Mouse (Mus musculus): ENCODE data around the gene 9530077C05Rik.
"Not testable (repeated sequence)": the region's sequence is repeated elsewhere in the genome, so short reads cannot be mapped to it uniquely, and the experiment has no call there.

9530077C05Rik gene

DNA sequence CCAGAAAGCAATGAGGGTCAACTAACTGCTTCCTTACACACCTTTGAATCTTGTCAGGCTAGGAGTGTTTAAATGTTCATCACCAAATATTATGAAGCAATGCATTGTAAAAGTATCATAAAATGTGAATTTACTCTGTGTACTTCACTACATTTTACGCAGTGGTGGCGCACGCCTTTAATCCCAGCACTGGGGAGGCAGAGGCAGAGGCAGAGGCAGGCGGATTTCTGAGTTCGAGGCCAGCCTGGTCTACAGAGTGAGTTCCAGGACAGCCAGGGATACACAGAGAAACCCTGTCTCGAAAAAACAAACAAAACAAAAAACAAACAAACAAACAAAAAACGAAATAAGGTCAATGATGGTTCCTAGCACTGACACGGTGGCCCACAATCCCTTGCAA lies 42.7 kb downstream of the 9530077C05Rik start, which contains the start of gene Gm17545:
Gene Gm17545, plus strand, starts transcription at position 301 of the 400 bp plus-strand sequence.
- DNase-seq (ENCODE audit: extremely low read depth, low read depth, low spot score), result not testable (repeated sequence)

DNA sequence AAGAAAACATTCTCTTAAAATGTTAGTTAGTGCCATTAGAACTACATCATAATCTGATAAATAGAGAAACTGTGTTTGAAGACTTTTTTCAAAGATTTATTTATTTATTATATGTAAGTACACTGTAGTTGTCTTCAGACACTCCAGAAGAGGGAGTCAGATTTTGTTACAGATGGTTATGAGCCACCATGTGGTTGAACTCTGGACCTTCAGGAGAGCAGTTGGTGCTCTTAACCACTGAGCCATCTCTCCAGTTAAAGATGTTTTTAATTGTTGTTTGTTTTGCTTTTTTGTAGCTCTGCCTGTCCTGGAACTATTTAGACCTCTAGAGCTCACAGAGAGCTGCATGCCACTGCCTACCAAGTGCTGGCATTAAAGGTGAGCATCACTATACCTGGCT lies 43.7 kb downstream of the 9530077C05Rik start:
- DNase-seq (ENCODE audit: extremely low read depth, low read depth, low spot score), result no peak

DNA sequence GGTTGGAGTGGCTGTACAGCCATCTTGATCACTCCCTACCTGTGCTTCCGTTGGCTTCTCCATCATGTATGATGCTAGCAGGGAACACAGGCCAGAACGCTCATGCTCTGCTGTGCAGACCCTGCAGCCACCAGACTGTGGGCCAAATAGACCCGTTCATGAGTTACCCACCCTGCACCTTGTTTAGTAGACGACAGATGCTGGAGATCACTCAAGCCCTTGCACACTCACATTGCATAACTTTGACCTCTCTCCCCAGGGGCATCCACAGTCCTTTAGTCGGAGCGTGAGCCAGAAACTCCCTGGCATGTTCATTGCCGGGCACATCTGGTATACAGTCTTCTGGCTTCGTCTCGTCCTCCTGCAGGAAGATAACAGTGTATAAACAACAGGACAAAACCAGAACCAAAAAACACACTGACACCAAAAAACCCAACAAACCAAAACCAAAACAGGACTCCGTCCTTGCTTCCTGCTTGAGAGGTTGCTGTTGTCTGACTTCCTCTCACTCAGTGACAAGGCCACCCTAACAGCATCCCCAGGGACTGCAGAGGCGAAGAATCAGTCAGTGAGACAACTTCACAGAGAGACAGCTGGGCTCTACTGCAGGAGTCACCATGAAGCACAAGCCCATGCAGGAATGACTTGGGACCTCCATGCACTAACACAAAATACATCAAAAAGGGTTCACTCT lies 46.0 kb downstream of the 9530077C05Rik start:
- DNase-seq (ENCODE audit: extremely low read depth, low read depth, low spot score), result no peak

DNA sequence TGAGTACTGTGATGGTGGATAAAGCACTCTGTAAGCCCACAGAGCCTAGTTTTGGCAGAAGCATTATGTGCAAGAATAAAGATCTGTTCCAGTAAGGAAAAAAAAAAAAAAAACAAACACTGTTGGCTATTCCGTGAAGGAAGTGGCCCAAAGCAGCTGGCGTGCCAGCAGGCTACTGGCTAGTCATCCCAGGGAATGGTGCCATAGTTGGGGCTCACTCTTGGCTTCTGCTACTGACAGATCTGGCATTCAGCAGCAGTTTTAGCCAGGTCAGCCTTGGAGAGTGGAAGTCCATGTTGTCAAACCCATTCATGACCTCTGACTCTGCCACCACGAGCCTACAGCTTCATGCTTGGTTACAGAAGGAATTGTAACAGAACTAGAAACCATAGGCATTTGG lies 50.6 kb downstream of the 9530077C05Rik start:
- peak; percentile 23 for DNase-seq (ENCODE audit: extremely low read depth, low read depth, low spot score)

DNA sequence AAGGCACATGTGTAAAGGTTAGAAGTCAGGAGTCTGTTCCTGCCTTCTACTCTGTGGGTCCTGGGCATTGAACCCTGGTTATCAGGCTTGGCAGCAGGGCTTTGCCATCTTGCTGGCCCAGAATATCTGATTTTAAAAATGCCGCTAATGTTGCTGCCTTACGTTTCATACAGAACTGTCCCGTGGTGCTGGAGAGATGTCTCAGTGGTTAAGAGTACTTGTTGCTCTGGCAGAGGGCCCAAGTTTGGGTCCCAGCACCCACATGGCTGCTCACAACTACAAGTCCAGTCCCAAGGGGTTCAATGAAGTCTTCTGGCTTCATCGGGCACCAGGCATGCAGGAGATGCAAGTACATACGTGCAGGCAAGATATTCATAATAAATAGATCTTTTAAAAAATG lies 54.9 kb downstream of the 9530077C05Rik start:
- DNase-seq (ENCODE audit: extremely low read depth, low read depth, low spot score), result no peak

DNA sequence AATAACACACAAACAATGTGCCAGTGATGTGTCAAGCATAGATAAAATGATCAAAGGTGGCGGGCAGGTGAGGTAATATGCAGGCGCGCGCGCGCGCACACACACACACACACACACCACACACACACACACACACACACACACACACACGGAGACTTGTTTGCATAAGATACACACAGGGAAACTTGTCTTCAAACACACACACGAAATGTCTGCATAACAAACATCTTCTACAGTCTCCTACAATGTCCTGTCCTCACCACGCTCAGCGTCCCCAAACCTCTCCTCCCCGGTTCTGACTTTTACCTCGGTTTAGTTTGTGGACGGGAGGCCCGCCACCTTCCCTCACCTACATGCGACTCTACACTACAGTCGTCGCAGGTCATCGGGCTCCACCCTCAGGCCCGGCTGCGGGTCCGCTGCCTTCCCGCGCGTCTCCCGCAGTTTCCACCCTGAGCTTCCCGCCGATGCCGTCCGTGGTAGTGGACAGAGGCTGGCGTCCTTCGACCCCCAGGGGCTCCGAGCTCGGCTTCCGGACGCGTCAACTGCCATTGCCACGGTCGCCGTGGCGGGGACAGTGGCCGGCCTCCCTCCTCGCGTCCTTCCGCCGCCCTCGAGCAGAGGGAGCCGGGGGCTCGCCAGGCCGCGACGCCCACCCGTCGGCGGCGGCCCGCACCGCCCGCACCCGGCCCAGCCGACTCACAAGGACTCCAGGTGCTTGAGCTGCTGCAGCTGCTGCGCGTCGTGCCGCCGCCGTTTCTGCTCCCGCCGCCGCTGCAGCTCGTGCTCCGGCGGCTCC lies 56.3 kb downstream of the 9530077C05Rik start:
- DNase-seq (ENCODE audit: extremely low read depth, low read depth, low spot score), result no peak

DNA sequence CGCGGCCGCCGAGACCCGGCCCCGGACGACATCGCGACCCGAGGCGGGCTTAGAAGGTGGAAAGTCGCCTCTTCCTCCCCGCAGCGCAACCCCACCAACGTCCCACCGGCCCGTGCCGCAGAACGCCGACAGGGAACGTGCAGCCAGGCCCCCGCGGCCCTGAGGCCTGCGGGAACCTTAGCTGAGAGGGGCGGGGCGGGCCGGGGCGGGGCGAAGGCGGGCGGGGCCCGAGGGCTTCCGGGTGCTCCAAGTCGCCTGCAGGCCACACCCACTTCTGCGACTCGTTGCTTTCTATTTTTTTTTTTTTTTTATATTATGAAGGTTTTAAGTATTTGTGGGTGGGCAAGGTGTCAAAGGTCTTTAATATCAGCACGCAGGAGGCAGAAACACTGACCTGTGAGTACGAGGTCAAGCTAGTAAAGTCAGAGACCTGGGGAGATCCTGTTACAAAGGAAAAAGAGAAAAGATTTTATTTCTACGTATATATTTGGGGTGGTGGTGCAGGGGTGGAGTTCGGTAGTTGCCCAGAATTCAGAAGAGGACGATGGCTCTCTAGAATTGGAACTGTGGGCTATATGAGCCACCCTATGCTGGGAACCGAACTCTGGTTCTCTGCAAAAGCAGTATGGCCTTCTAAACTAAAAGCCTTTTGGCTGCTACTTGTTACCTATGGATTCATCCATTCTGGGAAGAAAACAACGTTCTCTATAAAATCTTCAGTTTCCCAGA lies 57.0 kb downstream of the 9530077C05Rik start:
- DNase-seq (ENCODE audit: extremely low read depth, low read depth, low spot score), result no peak

DNA sequence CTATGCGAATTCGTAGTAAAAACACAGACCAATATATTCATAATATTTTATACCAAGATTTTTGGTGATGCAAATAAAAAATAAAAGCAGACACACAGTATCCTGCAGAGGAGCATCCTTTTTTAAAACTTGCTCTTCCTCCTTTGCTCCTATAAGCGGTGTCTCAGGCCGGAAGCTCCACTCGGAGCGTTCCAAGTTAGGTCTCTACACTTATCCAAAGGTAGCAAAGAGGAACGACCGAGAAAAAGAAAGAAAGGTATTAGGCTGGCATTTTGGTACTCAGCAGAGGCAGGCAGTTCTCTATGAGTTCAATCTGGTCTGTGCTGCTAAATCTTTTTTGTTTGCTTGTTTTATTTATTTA lies 57.6 kb downstream of the 9530077C05Rik start:
- no peak for DNase-seq (ENCODE audit: extremely low read depth, low read depth, low spot score)

DNA sequence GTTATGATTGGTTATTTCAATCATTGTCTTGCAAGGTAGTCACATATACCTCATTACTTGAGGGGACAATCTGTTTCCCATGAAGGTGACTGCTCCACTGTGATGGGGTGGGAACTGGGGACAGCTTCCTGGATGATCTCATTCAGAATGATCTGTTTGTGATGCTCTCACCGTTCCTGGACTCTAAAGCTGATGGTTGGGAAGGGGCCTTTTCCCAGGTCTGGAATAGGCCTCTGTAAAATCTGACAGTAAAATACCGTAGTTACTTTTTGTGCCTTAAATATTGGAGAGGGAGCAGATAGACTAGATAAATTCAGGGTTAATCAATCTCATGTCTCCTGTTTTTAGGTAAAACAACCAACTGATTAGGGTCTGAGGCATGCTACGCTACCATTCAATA lies 58.3 kb downstream of the 9530077C05Rik start, which contains the start of gene Rp9:
Gene Rp9, minus strand, starts transcription at position 101 of the 400 bp plus-strand sequence.
- DNase-seq (ENCODE audit: extremely low read depth, low read depth, low spot score), result no peak

DNA sequence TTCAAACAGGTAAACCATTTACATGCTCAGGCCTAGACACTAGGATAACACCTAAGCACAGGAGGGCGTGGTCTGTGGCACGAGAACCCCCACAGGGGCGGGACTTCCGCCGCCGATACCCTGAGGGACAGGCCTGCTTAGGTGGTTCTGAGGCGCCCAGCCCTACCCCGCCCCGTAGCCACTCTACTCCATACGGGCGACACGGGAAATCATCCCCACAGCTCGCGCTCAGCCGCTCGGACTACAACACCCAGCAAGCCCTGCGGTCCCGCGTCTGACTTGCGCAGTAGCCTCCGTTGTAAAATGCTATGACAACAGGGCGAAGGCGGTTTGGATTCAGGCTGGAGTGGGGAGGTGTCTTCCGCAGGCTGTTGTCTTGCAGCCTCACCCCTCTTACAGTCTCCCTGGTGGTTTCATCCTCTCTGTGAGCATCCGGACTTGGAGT lies 64.1 kb downstream of the 9530077C05Rik start, which contains the start of gene Bbs9:
Gene Bbs9, plus strand, starts transcription at position 292 of the 445 bp plus-strand sequence.
- peak; percentile 50 for DNase-seq (ENCODE audit: extremely low read depth, low read depth, low spot score)

DNA sequence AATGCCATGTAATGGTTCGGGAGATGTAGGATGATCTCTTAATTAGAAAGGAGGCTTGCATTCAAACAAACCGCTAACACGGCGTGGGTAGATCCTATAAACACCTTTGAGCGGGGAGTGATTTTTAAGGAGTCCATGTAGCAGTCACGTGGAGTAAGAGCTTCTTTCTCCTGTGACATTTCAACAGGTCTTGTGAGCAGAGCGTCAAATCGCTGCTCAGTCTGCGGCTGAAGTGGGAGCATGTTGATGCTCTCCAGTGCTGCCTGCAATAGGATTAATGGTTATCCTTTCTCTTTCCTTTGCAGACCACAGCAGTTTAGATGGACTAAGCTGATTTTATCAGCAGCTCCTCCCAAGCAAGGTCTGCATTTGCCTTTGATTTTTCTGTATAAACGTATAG lies 65.0 kb downstream of the 9530077C05Rik start:
- no peak for DNase-seq (ENCODE audit: extremely low read depth, low read depth, low spot score)

DNA sequence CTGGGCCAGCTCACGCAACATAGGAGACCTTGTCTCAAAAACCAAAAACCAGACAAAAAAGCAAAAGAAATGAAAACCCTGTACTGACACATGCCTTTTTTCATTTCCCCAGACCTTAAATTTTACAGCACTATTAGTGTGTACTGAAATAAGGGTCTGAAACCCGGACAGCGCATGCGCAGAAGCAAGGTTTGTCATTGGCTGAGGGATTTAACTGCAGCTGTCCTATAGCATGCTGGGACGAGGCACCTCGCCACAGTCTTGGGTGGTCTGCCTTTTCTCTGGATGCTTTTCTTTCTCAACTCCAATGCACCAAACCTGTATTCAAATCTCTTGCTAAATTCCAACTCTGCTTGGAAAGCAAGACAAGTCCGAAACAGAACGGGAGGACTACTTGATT lies 67.6 kb downstream of the 9530077C05Rik start:
- no peak for DNase-seq (ENCODE audit: extremely low read depth, low read depth, low spot score)

DNA sequence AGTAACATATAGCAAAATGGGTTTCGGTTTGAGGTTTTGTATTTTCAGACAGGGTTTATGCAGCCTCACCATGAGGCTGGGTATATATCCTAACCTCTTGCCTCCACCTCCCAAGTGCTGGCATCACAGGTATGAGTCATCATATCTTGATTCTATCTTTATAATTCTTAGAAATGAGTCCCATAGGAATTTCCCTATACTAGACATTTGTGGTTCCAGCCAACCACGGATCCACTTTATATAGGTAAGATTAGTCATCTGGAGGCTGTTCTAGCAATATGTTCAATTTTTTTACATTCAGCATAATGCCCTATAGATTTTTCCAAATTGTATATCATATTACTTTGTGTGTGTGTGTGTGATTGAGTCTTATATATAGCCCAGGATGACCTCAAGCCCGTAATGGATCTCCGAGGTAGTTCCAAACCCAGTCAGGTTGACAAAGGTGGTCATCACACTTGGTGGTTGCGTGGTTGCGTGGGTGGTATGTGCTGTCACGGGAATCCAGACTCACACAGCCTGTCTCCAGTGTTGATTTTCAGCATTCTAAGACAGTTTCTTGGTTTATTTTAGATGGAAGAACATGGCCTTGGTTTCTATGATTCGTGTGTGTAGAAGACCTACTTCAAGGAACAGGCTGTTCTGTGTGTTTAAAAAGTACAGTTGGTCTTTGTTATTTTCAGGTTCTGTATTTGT lies 72.7 kb downstream of the 9530077C05Rik start:
- DNase-seq (ENCODE audit: extremely low read depth, low read depth, low spot score), result no peak

DNA sequence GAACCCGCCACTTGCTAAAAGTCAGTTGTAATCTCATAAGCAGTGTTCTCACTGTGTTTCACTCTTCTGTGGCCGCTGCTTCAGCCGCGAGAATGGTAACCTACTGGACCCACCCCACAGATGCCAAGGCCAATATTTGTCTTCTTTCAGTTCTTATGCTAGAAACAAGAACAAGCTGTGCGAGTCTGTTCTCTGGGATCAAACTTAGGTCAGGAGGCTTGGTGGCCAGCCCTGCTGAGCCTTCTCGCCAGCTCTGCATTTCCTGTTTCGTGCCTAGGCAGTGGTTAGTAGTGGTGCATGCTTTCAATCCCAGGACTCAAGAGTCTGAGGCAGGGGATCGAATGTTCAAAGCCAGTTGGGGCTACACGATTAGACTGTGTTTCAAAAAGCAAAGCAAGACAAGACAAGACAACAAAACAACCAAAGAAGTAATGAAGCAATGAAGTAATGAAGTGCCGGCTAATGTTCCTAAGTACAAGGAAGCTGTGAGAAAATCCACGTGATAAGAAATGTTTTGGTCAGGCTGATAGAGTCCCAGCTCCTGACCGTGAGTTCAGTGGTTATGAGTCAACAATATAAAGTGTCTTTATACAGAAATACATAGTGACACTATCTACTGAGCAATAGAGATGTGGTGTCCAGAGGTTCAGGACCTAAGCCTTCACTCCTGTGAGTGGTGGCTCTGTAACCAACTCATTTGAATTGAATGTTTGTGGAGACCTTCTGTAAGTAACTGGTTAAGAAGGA lies 73.4 kb downstream of the 9530077C05Rik start:
- no peak for DNase-seq (ENCODE audit: extremely low read depth, low read depth, low spot score)

DNA sequence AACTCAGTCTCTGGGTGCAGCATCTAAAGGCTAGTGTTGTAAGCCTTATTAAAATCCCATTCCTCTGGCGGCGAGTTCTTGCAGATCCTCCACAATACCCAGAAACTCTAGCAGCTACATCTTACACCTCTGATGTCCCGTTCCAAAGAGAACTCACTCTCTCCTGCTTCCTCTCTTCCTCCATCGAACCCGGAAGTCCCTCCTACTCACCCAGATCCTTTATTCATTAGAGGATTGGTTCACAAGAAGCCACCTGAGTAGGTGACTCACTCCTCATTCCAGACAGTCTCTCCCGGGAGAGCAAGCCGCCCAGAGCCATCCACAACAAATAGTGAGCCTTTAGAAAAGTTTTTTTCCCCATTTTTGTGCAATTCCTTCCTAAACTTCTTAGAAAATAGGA lies 74.9 kb downstream of the 9530077C05Rik start:
- DNase-seq (ENCODE audit: extremely low read depth, low read depth, low spot score), result no peak

DNA sequence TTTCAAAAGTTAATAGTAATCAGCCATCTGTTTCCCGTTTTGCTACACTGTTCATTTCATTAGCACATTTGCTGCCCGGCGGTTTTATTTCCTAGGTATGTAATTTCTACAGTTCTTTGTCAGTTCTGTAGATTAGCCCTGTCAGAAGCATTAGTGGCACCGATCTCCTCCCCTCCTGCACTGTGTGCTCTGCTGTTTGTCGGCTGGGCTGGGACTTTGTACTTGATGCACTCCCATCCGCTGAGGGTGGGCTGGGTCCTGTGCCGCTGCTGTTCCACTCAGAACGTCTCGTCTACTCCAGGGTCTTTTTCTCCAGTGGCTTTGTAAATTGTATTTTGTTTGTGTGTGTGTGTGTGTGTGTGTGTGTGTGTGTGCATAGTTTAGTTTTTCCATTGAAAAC lies 77.7 kb downstream of the 9530077C05Rik start:
- DNase-seq (ENCODE audit: extremely low read depth, low read depth, low spot score), result no peak

Measured in fat pad, adult 2 months (tissue).